Mouse (Mus musculus) bone marrow, adult 2 months (tissue): Measurements from ENCODE around the gene Nol9. TPM values are rescaled to one million over a fixed set of nuclear protein-coding genes. Genes with fewer than 3 reads are reported as not detected.

Experiments used
- H3K27ac ChIP-seq: fragments of 200-500 bp; 2 replicates; pipeline ENCODE4 v1.5.1; 2012; ENCODE audit warnings: low read depth, mild to moderate bottlenecking, control low read depth, inconsistent platforms, low read length; ENCODE audit not compliant: control insufficient read depth, poor library complexity, insufficient read depth
- H3K4me1 ChIP-seq: fragments of 200-500 bp; 2 replicates; pipeline ENCODE4 v1.6.1; 2011; ENCODE audit warnings: low read length; ENCODE audit not compliant: control insufficient read depth, insufficient read depth
- H3K4me3 ChIP-seq: fragments of 200-500 bp; replicated peaks from 2 replicates; pipeline ENCODE3; 2011; ENCODE audit warnings: mild to moderate bottlenecking, low read depth, low read length, control low read depth; ENCODE audit not compliant: control insufficient read depth
- CTCF ChIP-seq: fragments of 200-500 bp; IDR thresholded peaks from 2 replicates; pipeline ENCODE4 v1.5.1; 2011; ENCODE audit warnings: low read length, control low read depth; ENCODE audit not compliant: control insufficient read depth, insufficient read depth
- POLR2A ChIP-seq: fragments of 200-500 bp; IDR thresholded peaks from 2 replicates; pipeline ENCODE4 v1.6.1; 2011; ENCODE audit warnings: low read depth, mild to moderate bottlenecking, control low read depth, low read length, borderline replicate concordance; ENCODE audit not compliant: control insufficient read depth
- WGBS: fragments of 180-500 bp; shearing (Covaris S2); methylation state at CpG from one replicate; pipeline ENCODE4 v1.1.7; 2018; 5-methylcytosine and 5-hydroxymethylcytosine counted together
- polyA plus RNA-seq: library from polyadenylated mRNA; stranded (reverse); fragments of >200 nt; gene quantifications from 2 replicates; pipeline ENCODE4 v1.2.4, GENCODE M21; 2011; ENCODE audit warnings: low replicate concordance; ENCODE audit not compliant: missing spikeins, insufficient read depth, insufficient read length

Nol9 gene
- polyA plus RNA-seq, 1 experiment = 11.9 TPM

DNA sequence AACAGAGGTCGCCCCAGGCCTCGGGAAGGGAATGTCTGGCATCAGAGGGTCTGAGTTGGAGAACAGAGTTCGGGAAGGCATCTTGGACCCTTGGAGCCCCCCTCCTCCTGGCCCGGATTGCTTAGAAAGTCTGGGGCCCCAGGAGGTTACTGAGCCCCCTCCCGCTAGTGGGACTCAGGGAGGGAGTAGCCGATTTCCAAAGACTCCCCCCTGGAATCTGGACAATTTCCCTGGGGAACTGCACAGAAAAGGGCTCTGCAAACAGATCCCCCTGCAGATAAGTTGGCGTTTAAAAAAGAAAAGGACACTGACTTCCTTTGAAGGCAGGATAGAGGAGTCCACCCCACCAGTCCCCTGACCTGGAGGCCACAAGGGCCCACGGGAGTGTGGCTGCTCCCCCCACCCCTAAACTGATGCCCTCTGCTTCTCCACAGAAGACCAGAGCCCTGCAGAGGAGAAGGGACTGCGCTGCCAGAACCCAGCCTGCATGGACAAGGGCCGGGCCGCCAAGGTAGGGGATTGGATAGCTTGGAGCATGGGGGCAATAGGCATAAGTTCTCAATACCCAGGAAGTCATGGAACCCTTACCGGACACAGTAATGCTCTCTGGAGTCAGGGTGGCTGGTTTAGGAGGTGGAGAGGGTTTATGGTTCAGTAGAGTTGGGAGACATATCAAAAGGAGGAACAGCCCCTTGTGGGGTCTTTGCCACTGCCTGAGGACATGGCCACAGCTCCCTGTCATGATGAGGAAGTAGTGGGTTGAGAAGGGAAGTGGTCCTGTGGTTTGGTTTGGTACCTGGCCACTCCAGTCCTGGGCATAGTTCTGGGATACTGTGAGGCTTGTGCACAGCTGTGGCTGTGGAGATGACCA is 48.3 kb downstream of the Nol9 start:
- peak overlapping the region; percentile 14; the same call in 1 of the 2 replicates for H3K27ac ChIP-seq
- WGBS = 3% methylated on average over 12 of the region's 12 CpGs
- peak overlapping the region; percentile 62 for H3K4me3 ChIP-seq
- no peaks in the 10 kb centered on the region; the same call in none of the 2 replicates for H3K4me1 ChIP-seq
- TF ChIP-seq CTCF (no peak), POLR2A (no peak)

DNA sequence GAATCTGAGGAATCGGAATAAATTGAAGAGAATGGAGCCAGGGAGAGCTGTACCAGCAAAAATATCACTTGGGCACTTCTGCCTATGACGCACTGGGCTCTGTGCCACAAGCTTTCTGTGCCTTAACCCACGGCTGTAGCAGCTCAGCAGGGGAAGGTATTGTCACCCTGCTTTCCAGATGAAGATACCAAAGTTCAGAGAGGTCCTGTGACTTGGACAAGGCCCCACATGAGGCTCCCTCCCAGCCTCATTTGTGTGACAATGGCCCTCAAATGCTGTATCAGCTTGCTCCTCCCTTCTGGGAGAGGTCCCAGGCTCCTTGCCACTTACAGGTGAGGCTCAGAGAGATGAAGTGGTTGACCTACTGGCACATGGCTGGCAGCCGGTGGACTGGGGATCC is 49.0 kb downstream of the Nol9 start:
- Histone ChIP-seq H3K4me3 (no peak overlapping the region), H3K4me1 (no peaks in the 10 kb centered on the region; the same call in none of the 2 replicates), H3K27ac (no peak overlapping the region)
- TF ChIP-seq POLR2A (no peak), CTCF (no peak)
- 17% methylated on average over 4 of the region's 4 CpGs for WGBS

DNA sequence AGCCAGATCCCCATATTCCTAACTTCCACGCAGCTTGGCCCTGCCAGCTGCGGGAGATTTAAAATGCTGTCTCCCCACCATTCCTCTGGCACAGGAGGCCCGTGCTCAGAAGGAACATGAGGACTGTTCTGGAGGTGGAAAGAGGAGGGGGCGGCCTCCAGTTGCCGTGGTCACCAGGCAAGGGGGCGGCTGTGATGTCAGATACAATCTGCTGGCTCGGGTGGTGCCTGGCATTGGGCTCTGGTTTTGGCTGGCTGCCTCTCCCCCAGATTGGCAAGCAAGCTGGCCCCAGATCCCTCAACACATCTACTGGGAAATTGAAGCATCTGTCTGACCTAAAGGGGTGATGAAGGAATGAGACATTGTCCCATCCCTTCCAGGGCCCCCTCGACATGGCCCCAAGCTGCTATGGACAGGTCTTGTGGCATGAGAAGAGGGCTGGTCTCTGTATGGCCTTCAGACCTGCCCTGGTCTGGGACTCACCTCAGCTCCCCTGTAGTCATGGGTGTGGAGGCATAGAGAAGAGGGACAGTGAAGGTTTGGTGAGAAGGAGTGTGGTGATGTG is 49.5 kb downstream of the Nol9 start:
- no peak for TF ChIP-seq CTCF
- TF ChIP-seq POLR2A = no peak
- WGBS = 46% methylated on average over 8 of the region's 8 CpGs
- no peak overlapping the region for H3K27ac ChIP-seq
- H3K4me3 ChIP-seq = no peak overlapping the region
- peaks cover under 1% of the 10 kb centered on the region for H3K4me1 ChIP-seq

DNA sequence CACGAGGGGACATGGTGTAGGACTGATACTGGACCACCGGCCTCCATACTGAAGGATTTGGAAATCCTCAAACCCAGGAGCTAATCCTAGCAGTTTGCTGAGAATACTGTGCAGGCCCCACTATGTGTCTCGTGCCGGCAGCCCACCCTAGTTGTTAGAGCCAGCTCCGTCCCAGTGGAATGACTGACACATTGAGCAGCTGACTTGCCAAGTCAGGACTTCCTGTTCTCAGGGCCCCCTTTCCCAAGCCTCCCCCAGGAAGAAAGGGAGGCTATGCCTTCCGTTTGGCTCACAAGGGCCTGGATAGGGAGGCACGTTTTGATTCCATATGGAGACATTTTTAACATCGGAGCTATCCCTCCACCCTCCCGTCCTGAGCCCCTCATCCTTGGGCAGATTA is 51.1 kb downstream of the Nol9 start:
- H3K4me3 ChIP-seq = no peak overlapping the region
- WGBS = 77% methylated on average over 9 of the region's 9 CpGs
- H3K4me1 ChIP-seq = peaks cover 1% of the 10 kb centered on the region
- no peak overlapping the region for H3K27ac ChIP-seq
- TF ChIP-seq CTCF (no peak), POLR2A (no peak)

DNA sequence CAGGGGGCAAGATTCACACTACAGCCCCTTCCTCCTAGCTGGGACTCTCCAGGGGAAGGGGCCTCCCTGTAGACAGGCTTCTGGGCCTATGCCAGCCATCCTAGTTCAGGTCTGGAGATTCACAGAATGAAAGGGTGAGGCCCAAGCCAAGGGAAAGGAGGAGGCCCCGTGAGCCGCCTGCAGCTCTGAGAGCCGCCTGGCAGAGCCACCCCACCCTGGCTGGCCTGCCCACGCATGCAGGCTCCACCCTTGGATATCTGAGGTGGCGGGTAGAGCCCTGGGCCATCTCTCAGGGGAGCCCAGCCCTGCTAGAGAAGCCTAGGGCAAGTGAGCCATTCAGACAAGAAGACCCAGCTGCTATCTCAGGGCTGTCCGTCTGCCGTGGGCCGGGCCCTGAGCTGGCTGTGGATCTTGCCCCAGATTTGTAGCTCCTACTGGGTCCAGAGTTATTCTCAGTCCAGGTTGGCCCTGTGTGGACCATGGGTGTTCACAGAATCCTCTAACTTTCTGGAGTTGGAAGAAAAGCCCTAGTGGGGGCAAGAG is 53.7 kb downstream of the Nol9 start:
- TF ChIP-seq CTCF = no peak
- no peak for TF ChIP-seq POLR2A
- 48% methylated on average over 8 of the region's 8 CpGs for WGBS
- peak overlapping the region; percentile 40; the same call in 1 of the 2 replicates for H3K27ac ChIP-seq
- no peak overlapping the region for H3K4me3 ChIP-seq
- H3K4me1 ChIP-seq = peaks cover 2% of the 10 kb centered on the region

DNA sequence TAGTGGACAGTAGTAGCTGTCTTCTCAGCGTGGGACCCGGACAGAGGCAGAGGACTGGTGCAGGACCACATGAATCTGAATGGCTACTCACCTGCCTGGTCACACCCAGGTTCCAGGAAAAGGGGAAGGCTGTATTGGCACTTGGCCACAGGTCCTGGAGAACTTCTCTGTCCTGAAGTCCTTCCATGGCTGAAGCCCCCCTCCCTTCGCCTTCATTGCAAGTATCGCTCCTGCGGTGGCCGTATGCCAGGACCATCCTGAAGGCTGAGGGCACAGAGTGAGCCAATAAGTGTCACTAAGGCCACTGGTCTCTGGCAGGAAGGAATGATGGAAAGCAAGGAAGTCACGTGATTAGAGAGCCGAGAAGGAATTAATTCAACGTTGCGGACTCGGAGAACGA is 55.1 kb downstream of the Nol9 start:
- no peak for TF ChIP-seq CTCF
- no peak for TF ChIP-seq POLR2A
- Histone ChIP-seq H3K4me1 (peaks cover 2% of the 10 kb centered on the region), H3K4me3 (no peak overlapping the region), H3K27ac (no peak overlapping the region)
- 85% methylated on average over 12 of the region's 12 CpGs for WGBS

DNA sequence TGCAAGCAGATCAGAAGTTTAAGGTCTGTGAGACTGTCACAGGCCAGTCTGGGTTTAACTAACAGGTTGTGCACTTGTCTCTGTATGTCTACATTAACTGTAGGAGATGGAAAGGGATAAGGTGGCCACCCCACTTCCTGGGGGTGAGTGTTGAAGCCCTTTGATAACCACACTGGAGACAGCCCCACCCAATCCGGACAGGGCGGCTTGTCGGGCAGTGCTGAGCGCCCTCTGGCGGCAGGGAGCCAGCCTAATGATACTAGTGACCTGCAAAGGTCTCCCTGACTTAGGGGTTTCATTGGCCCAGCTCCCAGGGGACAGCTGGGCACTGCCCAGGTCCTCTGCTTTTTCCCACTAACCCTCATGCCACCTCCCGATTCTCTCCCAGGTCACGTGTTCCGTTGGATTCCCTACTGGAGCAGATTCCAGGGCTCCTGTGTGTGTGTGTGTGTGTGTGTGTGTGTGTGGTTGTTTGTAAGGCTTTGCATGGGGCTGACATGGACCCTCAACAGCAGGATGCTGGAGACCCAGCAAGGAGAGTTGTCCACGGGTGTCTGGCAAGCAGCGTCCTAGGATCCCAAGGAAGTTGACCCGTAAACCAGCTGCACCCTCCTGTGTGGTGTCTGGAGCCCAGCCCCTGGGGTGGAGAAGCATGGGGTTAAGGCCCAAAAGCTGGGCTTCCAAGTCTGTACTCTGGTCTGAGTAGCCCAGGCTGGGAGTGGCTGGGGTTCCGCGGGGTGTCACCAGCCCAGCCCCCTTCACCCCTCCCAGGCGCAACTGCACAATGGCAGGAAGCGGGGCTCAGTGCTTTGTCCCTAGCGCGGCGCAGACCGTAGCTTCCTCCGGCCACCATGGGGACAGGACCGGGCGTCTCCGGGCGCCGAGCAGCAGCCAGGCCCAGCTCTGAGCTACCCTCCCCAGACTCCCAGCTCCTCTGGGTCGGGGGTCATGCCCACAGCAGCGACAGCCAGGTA is 57.1 kb downstream of the Nol9 start:
- Histone ChIP-seq H3K4me3 (peak overlapping the region; percentile 16), H3K27ac (no peak overlapping the region), H3K4me1 (peaks cover 2% of the 10 kb centered on the region)
- 4% methylated on average over 27 of the region's 27 CpGs for WGBS
- TF ChIP-seq POLR2A (no peak), CTCF (peak; percentile 93)
